Mouse (Mus musculus): ENCODE results near the gene Tent4b.

- no peak for TF ChIP-seq CTCF (IDR thresholded peaks at IDR 0.05)
- TF ChIP-seq EP300 (IDR thresholded peaks at IDR 0.05): no peak
Measured at GRCm38 (mm10) chr8:88197328-88197727, 1.7 kb upstream of the Tent4b start.
